Mouse (Mus musculus) urinary bladder, adult 2 months (tissue): Measurements from ENCODE around the gene Cilp. TPM values are rescaled to one million over a fixed set of nuclear protein-coding genes. Genes with fewer than 3 reads are reported as not detected.
"Not testable (repeated sequence)": the region's sequence is repeated elsewhere in the genome, so short reads cannot be mapped to it uniquely, and the experiment has no call there.

ENCODE experiments used
- DNase-seq: peaks from one replicate; pipeline ENCODE4 v3.0.0; 2022; ENCODE audit warnings: low spot score
- polyA plus RNA-seq: library from polyadenylated mRNA; depleted of rRNA; stranded (reverse); fragments of >200 nt; gene quantifications from 2 replicates; pipeline ENCODE4 v1.2.3, GENCODE M21; 2012; rRNA removed

Gene Cilp
- polyA plus RNA-seq: 1.5 and 4.2 TPM in 2 replicates

- DNase-seq: no peak
Measured at GRCm38 (mm10) chr9:65264959-65265358, at the start of gene Cilp. Gene Cilp (plus strand): TSS chr9:65265180.

DNA sequence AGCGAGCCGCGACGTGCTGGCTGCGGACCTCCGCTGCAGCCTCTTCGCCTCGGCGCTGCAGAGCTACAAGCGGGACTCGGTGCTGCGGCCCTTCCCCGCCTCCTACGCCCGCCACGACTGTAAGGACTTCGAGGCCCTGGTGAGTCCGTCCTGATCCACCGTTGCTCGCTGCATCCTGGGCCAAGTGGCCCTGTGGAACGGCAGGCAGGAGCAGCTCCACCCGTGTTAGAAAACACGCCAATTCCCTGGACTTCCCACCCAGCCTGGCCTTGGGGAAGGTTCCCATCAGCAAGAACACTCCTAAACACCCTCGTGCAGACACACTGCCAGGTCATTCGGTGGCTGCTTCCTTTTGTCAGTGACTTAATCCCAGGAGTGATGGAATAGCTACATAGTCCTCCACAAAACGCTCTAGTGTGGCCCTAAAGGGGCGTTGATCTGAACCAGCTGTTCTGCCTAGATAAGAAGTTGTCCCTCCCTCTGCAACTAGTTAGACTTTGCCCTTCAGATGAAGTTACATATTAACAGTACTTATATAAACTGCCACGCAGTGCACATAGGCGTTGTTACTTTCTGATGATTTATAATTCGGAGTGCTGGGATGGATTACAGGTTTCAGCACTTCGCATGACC lies 49.4 kb upstream of the Cilp start:
- DNase-seq: no peak

GRCm38 (mm10) chr9:65216972-65217371 lies 48.0 kb upstream of the Cilp start:
- DNase-seq: no peak

GRCm38 (mm10) chr9:65217661-65218060 lies 47.3 kb upstream of the Cilp start:
- no peak for DNase-seq

DNA sequence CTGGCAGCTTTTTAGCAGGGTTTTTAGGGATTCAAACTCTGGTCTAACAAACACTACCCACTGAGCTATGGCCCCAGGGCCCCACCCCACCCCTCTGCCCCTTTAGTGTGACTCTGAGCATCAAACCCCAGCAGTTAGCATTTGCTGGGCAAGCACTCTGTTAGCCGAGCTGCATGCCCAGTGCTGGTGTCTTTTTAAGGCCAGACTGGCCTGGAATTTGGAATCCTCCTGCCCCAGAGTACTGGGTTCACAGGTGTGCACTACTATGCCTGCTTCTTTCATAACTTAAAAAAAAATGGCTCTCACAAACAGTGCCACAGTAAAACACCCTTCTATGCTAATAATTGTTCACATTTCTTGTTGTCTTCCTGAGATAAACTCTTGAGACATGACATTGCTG lies 46.1 kb upstream of the Cilp start:
- no peak for DNase-seq

- not testable (repeated sequence) for DNase-seq
Measured at GRCm38 (mm10) chr9:65220398-65220797, 44.6 kb upstream of the Cilp start.

DNA sequence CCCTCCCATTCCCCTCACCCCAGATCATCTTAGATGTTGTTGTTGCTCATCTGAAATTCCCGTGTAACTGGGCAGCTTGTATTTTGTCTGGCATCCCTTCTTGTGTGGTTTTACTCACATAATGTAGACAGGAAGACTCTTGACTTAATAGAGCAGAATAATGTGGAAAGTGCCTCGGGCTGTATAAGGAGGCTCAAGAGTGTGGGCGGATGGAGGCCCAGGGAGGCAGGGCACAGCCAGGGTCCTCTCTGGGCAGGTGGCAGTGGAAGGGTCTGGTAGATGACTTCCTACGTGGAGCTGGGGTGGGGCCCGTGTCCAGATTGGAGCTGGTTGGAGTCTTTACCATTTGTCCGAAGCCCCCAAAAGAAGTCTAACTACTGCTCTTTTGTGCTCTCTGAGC lies 41.1 kb upstream of the Cilp start:
- DNase-seq: no peak

- DNase-seq: no peak
Measured at GRCm38 (mm10) chr9:65225795-65226194, 39.2 kb upstream of the Cilp start.

DNA sequence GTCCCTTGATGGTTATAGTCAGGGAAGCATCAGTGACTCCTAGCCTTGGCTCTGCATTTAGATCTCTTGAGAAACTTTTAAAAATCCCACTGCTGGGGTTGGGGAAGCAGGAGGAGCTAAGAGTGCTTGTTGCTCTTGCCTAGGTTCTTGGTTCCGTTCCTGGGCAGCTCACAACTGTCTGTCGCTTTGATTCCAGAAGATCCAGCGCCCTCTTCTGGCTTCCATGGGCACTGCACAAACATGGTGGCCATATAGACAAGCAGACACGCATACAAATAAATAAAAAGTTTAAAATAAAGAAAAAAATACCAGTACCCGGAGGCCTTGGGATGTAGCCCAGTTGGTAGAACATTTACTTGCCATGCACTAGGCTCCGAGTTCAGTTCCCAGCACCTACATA lies 34.7 kb upstream of the Cilp start:
- no peak for DNase-seq

DNA sequence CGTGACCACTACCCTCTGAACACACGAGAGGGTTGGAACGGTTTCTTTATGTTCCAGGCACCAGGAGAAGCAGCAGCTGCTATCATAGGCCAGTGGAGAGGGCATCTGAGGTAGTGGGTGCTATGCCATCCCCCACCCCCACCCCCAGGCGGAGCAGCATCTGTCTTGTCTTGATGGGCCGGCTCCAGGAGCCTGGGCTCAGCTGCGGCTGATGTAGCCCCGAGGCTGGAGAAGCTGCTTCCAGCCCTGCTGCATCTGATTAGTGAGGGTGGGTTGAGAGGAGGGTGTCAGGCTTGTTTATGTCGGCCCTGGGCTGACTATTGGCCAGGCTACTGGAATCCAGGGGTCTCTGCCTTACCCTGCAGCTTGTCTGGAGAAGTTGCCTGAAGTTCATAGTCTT lies 33.7 kb upstream of the Cilp start:
- no peak for DNase-seq

DNA sequence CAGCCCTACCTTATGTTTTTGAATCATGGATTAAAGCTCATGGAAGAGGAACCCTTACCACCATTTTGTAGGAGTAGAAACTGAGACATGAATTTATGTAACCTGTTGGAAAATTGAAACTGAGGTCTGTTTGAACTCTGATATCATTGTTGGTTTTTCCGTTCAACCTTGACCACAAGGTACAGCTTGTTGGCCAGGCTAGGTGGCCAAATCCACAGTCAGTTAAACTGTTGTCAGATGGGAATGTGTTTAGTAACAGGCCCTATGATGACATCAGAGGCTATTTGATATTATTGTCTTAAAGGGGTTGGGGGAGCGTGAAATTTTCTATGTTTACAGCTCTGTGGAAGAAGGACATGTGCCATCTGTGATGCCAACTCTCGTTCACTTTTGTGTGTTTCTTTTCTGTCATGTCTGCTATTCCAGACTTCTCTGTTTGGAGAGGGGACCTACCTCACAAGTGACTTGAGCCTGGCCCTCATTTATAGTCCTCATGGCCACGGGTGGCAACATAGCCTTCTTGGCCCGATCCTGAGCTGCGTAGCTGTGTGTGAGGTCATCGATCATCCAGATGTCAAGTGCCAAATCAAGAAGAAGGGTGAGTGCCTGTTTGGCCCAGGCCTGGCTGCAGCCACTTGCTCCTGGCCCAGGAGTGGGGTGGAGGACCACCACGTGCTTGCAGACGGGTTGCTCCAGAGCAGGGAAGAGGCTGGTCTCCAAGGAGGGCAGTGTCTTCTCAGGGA lies 31.6 kb upstream of the Cilp start:
- no peak for DNase-seq

DNA sequence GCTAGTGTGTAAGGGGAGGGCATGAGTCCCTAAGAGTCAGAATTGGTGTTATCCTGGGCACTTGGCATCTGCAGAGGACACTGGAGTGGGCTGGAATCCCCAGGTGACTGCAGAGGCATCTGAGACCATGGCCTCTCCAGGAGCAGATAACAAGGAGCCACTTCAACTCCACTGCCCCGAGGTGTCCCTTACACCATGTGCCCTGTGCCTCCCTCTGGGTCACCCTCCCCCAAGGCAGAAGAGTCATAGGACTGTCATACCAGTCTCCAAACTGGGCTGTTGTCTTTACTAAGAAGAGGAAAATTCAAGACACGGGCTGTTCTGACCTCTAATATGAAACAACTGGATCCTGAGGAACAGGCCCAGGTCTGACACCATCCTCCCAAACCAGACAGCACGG lies 30.2 kb upstream of the Cilp start:
- DNase-seq: no peak

GRCm38 (mm10) chr9:65235601-65236000 lies 29.4 kb upstream of the Cilp start:
- DNase-seq: no peak

DNA sequence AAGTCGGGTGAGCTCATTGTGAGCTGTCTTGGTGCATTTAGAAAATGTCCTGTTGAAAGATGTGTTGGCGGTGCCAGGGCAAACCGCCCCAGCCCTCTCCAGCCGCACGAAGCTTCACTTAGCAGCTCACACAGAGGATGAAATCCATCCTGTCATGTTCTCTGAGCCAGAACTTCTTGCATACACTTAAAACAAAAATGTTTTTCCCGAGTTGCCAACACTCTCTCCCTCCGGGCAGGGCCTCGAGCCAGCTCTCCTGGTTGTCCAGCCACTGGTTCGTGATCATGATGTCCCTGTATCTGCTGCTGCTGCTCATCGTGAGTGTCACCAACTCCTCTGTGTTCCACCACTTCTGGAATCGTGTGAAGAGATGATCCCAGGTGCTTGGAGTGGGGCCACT lies 27.4 kb upstream of the Cilp start:
- DNase-seq: no peak

DNA sequence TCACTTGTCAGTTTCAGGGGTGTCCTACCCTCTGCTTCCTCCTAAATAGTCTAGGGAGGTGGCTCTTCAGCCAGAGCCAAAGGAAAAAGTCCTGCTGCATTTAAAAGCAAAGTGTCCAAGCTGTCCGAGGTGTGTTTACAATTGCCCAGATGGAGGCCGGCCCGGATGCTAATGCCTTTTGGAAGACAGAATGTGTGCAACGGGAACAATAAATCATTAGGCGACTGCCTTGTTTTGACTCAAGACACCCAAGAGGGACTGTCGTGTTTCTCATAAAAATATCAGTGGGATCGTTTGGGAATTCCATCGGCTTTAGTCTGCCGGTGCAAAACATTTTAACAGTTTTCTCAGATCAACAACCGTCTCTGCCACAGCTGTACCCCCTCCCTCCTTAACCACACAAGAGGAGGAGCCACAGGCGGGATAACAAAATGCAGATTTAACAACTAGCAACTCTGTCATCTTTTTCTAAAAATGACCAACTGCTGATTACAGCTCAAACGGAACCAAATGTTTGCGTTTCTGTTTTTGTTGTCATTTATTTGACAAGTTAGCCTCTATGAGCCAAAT lies 26.7 kb upstream of the Cilp start:
- no peak for DNase-seq

DNA sequence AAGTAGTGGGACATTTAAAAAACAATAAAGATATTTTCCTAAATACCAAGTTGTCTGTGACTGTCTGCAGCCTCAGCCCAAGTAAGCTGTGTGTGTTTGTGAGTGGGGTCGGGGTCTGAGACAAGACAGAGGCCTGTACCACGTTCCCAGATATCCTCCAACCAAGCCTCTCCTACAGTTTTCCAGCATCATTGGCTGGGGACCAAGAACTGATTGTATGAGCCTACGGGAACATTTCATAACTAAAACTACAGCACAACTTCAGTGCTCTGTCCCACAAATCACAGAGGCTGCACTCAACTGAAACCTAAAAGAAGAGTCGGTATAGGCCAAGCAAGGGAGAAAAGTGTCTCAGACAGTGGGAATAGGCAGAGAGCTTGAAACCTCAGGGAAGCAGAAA lies 25.8 kb upstream of the Cilp start:
- no peak for DNase-seq

GRCm38 (mm10) chr9:65239731-65240130 lies 25.2 kb upstream of the Cilp start:
- DNase-seq: no peak

- DNase-seq: no peak
Measured at GRCm38 (mm10) chr9:65240587-65240986, 24.4 kb upstream of the Cilp start.

DNA sequence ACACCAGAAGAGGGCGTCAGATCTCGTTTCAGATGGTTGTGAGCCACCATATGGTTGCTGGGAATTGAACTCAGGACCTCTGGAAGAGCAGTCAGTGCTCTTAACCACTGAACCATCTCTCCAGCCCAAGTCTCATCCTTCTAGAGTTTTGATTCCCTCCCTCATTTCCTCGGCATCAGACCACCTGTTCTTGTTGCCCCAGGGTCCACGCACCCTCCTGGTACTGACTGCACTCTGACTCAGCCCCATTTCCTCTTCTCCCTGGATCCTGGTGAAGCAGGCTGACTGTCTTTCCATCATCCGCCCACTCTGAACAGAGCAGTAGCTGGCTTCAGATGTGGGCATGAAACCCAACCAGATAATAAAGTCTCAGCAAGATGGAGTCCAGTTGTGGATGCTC lies 23.0 kb upstream of the Cilp start:
- no peak for DNase-seq

- DNase-seq: no peak
Measured at GRCm38 (mm10) chr9:65243249-65243648, 21.7 kb upstream of the Cilp start.

DNA sequence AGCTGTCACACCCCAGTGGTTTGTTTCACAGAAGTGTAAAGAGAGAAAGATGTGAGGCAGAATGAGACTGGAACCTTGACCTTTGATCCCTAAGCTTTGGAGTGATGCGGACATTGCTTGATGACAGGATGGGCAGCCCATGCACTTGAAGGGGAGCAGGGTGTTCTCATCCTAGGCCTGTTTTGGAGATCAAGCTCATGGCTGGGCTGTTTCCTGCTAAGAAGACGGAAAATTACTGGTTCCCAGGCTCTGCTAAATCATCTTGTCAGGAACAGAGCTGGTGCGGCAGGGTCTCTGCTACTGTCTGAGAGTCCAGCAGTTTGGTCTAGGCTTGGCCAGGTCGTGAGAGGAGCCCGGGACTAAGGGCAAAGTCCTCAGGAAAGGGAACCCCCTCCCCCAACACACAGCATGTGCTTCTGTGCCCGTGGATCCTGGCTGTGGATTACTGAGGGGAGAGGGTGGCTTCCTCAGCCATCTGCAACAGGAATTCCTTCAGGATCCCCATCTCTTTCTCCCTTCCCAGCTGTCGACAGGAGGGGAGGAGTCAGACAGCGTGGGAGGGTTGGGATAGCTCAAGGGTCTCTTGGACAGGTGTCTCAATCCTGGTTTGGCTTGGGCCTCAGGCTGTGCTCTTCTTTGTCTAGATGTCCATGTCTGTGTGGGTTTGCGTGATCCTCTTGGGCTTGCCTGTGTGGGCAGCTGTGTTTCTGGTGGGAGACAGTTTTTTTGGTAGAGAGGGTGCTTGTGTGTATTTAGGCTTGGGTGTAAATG lies 20.8 kb upstream of the Cilp start:
- no peak for DNase-seq

DNA sequence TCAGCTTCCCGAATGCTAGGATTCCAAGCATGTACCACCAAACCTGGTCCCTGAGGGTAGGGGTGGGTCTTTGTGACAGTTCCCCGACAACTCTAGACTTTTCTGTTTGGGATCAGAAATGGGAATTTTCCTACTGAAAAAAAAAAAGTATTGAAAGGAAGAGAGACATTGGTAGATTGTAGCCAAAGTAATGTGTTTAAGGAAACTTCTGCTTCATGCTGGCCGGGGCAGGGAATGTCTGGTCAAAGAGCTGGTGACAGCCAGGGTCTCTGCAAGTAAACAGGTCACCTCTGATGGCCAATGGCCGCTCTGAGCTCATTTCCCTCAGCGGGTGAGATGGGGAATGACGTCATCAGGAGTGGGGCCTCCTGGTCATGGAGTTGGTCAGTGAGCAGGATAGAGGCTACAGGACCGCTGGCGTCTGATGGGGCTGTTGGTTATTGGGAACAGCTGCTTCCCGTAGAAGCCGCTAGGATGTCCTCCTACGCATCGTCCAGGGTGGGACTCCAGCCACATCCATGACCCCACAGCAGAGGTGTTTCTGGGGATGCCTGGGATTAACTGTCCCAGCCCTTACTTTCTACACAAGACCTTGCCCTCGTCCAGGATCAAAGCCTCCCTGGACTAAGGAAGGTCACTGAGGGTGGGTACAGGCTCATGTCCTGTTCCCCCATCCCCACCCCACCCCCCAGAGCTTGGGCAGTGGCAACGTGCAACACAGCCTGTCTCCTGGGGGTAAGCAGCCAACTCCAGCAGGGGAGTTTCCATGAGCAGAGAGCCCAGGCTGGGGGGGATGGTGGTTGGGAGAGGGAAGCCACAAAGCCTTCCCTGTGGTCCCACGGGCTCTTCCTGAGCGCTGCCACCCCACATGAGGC lies 17.2 kb upstream of the Cilp start:
- DNase-seq: no peak
